Mouse (Mus musculus) embryo, embryonic 10 days (tissue): ENCODE measurements around the gene Med14.
A peak's percentile ranks its signal among the peaks of the same experiment; 100 is the strongest.

Experiments used
- DNase-seq: peaks from one replicate; pipeline ENCODE4 v3.0.0-alpha.2; 2015; ENCODE audit warnings: low spot score

The Med14 gene

DNA sequence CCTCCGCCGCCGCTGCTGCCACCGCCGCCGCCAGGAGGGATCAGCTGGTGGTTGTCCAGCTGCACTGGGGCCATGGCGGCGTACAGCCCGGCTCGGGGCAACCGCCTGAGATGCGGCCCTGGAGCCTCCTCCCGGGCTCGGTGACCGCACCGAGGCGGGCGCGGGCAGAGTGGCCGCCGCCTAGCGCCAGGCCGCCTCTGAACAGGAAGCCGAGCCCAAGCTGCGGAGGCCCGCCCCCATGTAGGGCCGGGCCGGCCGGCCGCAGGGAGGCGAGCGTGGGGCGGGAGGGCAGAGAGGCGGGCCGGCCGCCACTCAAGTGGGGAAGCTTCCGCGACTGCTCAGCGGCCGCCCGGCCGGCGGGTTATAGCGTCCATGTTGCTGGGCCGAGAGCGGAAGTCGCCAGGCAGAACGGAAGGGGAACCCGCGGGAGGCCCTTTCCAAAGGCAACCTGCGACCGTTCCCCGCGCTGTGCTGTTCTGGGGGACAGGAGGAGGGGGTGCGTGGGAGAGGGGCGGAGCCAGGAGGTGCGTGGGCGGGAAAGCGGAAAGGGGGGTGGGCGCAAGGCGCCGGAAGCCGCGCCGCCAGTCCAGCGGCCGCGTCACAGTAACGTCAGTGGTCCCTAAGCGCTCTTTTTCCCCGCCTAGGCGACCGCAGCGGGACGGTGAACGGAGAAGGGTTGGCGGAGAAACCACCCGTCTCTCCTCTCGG is at the start of gene Med14:
Med14 (minus strand) TSS at position 448 of the 708 bp plus-strand sequence.
- DNase-seq: peak; percentile 82

GRCm38 (mm10) chrX:12800559-12800958 is 38.7 kb upstream of the Med14 start:
- no peak for DNase-seq

DNA sequence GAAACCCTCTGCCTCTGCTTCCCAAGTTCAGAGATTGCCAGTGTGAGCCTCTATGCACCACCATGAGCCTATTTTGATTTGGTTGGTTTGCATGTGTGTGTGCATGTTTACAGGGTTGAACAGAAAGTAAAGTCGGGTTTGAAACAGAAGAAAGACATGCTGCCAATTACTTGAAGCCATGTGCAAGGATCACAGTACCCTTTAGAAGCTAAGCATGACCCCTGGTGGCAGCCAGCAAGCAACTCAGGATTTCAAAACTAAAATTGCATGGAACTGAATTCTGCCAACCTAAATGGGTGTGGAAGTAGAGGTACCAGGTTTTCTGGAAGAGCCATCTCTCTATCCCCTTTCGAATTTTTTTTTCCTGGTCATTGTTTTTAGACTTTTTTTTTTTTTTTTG is 33.0 kb upstream of the Med14 start:
- DNase-seq: peak; percentile 12

DNA sequence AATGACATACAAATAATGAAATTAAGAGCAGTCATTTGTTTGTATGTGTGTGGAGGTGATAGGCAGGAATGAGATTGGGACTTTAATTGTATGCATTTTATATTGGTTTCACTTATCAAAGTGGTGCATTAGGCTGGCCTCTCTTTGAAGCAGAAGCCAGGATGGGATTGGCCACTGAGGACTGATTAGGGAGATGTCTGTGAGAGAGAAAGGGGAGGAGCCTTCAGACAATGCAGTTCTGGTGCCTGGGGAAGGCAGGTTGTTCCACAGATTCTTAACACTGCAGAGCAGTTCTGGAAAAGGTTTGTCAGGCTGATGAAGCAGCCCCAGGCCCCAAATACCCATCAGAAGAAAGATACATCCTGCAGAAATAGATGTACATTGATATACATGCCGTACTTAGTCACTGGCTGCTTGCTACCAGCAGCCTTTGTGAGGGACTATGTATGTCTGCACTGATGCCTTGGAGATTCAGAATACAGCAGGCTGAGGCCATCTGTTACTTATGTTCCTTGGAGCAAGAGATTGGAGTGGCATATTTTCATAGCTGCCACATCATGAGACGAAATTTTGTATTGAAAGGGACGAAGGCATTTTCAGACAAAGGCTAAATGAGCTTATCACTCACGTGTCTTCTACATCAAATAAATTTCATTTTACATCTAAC is 29.9 kb upstream of the Med14 start:
- DNase-seq: peak; percentile 19

DNA sequence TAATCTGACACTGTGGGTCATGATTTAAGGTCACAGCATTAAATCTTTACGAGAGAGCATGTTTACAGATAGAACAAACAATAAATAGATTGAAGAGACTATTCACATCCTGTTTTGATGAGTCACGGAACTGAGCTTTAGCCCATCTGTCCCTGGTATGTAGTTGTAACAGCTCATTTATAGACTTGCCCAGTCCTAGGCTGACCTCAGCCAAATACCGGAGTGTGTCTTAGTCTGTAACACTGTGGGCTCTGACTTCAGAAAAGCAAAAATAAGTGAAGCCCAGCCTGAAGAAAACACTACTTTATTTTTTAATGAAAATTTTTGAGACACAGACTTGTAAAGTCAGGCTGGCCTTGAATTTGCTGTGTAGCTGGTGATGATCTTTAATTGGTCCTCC is 11.4 kb upstream of the Med14 start:
- DNase-seq: no peak

DNA sequence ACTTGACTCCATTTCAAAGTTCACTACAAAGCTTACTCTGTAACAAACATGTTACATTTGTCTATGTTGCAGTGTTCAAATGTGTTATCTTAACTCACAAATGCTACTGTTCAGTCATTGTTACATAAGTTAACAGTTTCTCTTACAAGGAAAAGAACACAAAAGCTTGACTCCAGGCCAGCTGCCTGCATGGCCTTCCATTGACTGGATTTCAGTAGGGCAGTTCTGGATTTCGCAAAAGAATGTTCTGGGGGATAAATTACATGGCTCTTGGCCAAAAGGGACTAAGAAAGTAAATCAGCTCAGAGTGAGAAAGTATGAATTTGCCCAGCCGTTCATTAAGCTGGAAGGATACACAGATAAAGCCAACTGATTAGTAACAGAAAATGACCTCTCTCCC is 9.7 kb upstream of the Med14 start:
- DNase-seq: no peak

- DNase-seq: no peak
Observed at GRCm38 (mm10) chrX:12768571-12768970, 6.7 kb upstream of the Med14 start.

- no peak for DNase-seq
Observed at GRCm38 (mm10) chrX:12766846-12767564, 5.1 kb upstream of the Med14 start.

- DNase-seq: no peak
Observed at GRCm38 (mm10) chrX:12763127-12763834, 1.4 kb upstream of the Med14 start.

DNA sequence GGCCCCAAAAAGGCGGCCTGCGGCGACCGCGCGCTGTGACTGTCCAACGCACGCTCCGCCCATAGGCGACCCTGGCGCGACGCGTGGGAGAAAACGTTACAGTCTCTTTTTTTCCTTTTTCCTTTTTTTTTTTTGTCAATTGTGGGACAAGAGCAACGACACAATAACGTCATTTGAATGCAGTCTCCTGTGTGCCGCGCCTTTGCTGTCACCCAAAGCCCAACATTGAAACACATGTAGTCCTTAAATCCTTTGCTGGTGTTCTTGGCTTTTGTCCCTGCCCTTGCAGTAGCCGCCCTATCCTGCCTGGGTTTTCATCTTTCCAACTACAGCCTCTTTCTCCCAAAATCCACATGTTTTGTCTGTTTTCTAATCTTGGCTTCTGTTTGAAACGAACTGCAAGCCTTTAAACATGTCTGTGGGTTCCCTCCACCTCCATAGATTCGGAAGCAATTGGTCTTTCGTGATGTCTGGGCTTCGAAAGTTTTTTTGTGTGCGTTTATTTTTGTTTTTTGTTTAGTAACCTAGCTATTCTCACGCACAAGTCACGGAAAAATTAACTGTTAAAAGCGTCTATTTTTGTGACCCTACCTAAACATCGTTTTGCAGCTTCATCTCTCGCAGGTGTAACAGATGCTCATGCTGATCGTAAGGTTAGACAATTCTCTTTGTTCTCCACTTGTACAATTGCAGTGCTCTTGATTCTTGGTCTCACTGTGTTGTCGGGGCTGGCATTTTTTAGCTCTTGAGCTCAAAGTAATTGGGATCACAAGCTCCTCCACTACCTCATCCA is 657 bp upstream of the Med14 start:
- peak; percentile 7 for DNase-seq

DNA sequence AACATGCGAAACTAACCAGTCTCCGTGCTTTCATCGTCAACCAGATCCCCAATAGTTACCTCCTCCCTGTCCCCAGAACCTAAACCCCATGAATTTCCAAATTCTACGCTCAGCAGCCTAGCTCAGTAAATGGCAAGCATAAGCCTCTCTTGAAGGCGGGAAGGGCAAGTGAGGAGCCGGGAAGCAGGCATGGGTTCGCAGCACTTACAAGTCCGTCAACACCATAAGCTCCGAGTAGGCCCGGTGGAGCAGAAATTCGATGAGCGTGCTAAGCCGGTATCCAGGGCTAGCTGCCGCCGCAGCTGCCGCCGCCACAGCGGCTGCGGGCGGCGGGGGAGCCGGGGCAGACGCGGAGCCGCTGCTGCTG is 631 bp downstream of the Med14 start:
- peak; percentile 23 for DNase-seq

DNA sequence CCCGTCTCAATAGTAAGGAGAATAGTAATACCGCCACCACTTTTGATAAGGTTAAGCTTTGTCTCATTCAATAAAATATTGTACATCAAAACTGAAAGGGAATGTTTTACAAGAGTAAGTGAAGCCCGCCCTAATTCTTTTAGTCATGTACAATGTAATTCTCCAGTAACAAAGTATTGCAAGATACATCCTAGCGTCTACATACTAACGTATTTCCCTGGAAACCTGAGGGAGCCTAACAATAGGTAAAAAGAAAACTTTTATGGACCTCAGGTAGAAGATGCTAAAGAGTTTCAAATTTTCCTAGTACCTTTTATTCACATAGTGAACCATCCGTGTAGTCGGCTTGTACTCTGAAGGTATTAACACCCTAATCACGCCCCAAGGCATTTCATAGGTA is 1.4 kb downstream of the Med14 start:
- no peak for DNase-seq

DNA sequence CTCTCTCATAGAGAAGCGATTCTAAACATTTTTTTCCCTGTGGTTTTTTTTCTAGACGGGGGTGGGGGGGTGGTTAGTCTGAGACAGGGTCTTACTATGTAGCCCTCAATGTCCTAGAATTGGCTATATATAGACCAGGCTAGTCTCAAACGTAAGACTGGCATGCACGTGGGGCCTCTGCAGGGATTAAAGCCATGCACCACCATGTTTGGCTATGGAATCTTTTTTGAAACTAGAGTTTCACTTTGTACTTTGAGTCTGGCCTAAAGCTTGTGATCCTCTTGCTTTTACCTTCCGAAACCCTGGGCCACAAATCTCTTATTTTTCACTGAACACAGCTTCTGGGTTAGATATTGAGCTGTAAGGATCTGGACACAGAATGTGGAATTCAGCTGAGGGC is 2.2 kb downstream of the Med14 start:
- no peak for DNase-seq

DNA sequence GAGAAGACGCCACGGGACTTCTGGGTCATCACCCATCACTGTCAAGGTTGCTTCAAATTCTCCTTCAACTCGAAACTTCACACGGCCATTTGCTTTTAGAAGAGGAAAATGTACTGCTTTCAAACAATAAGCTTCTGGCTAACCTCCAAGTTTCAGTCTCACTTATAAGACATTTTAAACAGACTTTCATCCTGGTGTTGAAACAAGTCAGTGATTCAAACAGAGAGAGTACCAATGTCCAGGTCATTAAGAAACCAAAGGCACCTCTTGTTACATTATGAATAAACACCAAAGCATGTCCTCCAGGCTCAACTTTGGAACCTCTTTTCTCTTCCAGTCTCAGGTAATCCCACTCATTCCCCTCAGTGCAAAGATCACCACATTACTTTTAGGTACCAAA is 14.0 kb downstream of the Med14 start:
- DNase-seq: no peak

- DNase-seq: no peak
Observed at GRCm38 (mm10) chrX:12746729-12747128, 15.1 kb downstream of the Med14 start.

DNA sequence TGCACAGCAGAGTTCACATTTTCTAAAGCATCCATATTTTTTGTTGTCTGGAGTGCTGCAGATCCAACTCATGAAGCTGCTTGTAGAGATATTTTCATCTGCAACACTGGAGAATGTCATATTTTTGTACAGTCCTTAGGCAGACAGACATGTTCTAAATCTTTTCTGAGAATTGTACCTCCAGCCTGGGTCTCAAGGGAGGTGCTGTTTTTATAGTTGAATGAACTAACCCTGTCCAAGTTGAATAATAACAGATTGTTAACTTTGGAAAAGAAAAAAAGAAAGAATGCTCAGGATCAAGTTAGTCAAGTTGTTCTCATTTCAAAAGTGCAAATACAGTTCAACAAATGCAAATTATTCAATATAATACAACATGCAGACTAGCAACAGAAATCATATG is 21.5 kb downstream of the Med14 start:
- DNase-seq: no peak

DNA sequence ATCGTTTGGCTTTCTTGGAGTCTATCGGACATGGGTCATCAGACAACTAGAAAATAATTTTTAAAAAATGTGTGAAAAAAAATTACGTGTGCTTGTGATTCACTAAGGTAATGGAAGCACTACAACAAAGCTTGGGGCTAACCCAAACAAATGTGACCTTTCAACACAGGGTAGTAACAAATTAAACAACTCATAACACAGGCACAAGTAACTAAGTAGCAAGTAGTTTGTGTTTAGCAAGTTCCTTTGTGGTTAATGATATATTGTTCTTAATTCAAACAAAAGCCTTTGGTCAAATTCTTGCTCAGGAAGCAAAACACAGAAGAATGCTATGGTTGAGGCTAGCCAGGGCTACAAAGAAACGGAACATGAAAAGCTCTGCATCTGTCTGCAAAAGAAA is 45.8 kb downstream of the Med14 start:
- no peak for DNase-seq

DNA sequence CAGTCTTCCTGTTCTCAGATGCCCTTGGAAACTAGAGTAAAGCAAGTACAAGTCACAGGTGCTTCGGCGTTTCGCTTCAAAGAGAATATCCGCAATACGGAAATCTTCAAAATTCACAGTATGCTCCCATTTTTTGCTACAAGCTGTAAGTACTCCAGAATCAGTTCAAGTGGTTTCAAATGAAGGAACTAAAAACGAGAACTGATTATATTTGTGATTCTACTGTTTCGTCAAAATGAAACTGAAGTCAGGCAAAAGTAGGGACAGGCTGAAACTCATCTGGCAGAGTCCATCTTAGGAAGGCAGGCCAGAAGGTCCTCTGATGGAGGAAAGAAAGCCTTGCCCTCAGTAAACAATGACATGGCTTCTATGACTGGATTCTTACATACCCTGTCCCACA is 48.1 kb downstream of the Med14 start:
- no peak for DNase-seq

- DNase-seq: no peak
Observed at GRCm38 (mm10) chrX:12686910-12687309, 75.0 kb downstream of the Med14 start.

GRCm38 (mm10) chrX:12686071-12686470 is 75.8 kb downstream of the Med14 start:
- no peak for DNase-seq

DNA sequence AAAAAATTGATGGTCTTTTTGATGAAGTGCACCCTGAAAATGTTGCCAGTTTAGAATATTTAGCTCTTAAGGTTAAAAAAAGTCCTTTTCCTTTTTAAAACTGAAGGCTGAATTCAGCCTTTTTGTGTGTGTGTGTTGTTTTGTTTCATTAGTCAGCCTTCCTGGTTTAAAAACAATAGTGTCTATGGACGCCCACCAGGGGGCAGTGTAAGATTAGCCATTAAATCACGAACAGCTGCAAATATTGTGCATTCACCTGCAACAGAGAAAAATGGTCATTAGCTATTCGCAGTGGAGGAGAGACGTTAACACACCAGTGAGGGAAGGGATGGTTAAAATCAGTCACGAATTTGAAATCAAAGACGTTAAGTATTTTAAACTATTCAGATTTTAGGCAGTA is 84.5 kb downstream of the Med14 start:
- DNase-seq: peak; percentile 65
